Mouse (Mus musculus): ENCODE measurements around the gene Lypd5.

DNA sequence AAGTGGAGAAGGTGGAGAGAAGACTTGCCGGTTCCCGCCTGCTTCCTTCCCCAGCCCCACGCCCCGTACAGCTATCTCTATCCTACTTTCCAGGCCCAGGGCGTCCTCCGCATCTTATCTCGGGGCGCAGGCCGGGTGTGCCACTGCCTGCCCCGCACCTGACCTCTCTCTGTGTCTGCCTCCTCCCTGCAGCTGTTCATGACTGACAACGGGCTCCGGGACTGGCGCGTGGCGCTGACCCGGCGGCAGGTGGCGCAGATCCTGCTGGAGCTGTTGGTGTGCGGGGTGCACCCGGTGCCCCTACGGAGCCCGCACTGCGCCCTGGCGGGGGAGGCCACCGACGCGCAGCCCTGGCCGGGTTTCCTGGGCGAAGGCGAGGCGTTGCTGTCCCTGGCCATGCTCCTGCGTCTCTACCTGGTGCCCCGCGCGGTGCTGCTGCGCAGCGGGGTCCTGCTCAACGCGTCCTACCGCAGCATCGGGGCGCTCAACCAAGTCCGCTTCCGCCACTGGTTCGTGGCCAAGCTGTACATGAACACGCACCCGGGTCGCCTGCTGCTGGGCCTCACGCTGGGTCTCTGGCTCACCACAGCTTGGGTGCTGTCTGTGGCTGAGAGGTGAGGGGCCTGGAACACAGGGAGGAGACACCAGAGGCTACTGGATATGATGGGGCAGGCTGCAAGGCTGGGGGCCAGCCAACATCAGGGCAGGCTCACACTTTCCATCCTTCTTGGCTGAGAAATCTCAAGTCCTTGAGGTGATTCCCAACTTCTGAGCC lies 28.3 kb downstream of the Lypd5 start:
- TF ChIP-seq EP300 (IDR thresholded peaks at IDR 0.05; ENCODE audit: low read depth) (no peak), CTCF (IDR thresholded peaks at IDR 0.05; ENCODE audit: low read depth) (peak; percentile 32)
